Mouse (Mus musculus) ES-Bruce4 (cell line): ENCODE results near the gene Dnah3.

Experiments used
- CTCF ChIP-seq: IDR thresholded peaks from one replicate; pipeline ENCODE4 v1.8.1; 2011; ENCODE audit warnings: low read depth, low read length
- EP300 ChIP-seq: IDR thresholded peaks from 2 replicates; pipeline ENCODE4 v1.6.1; 2011; ENCODE audit warnings: low read depth, low read length; ENCODE audit not compliant: insufficient read depth
- POLR2A ChIP-seq: IDR thresholded peaks from one replicate; pipeline ENCODE4 v1.8.1; 2011; ENCODE audit warnings: low read length; ENCODE audit not compliant: insufficient read depth

DNA sequence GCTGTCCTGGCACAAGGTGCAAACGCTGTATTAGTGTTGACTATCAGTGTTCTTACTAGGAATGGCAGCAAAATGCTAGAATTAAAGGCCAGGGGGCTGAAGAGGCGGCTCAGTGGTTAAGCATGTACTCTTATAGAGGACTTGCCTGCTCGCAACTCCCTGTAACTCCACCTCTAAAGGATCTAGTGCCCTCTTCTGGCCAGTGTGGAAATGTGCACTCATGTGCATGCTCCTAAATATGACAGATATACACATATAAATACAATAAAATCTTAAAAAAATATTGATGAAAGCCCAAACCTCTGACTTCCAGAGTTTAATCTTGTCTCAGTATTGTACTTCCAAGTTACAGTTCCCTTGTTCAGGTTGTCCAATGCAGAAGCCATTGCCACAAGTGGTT is 51.1 kb downstream of the Dnah3 start:
- TF ChIP-seq POLR2A (no peak), CTCF (peak; percentile 2), EP300 (no peak)
